Mouse (Mus musculus) spleen, adult 2 months (tissue): ENCODE measurements around the gene Gfpt2.

ENCODE experiments used
- CTCF ChIP-seq: fragments of 200-500 bp; IDR thresholded peaks from 2 replicates; pipeline ENCODE4 v1.5.1; 2011; ENCODE audit warnings: mild to moderate bottlenecking, inconsistent platforms; ENCODE audit not compliant: insufficient read depth, insufficient read length, insufficient replicate concordance; ENCODE audit errors: extremely low read depth
- POLR2A ChIP-seq: fragments of 200-500 bp; IDR thresholded peaks from 2 replicates; pipeline ENCODE4 v1.6.1; 2011; ENCODE audit warnings: low read depth, low read length, inconsistent platforms

DNA sequence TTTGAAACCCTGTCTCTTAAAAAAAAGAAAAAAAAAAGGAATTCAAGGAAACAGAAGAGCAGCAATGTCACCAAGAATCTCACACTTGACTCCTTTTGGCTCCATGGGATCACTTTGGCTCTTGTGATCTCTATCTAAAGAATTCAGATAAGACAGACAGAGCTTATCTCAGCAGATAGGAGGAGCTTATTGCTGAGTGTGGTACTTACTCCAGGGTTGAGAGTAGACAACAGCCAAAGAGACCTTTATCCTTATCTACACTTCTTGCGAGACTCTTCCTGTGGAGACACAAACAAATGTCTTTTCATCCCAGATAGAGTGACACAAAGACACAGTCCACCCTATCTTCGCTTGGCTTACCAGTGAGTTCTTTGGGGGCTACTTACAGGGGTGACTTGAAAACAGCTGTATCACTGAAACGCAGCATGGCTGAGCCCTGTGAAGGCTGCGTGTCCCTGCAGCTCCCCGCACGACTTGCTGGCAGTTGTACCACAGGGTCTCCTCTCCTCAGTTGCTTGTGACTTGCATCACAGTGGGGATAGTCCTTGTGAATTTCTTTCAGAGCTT is 12.1 kb upstream of the Gfpt2 start:
- TF ChIP-seq CTCF: no peak
- no peak for TF ChIP-seq POLR2A
